Mouse (Mus musculus) brain, embryonic 18.5 days (tissue): Measurements from ENCODE around the gene Rusc2.

Source experiments
- DNase-seq: peaks from one replicate; pipeline ENCODE4 v3.0.0-alpha.2; 2012; ENCODE audit warnings: low read depth, low spot score

The Rusc2 gene

DNA sequence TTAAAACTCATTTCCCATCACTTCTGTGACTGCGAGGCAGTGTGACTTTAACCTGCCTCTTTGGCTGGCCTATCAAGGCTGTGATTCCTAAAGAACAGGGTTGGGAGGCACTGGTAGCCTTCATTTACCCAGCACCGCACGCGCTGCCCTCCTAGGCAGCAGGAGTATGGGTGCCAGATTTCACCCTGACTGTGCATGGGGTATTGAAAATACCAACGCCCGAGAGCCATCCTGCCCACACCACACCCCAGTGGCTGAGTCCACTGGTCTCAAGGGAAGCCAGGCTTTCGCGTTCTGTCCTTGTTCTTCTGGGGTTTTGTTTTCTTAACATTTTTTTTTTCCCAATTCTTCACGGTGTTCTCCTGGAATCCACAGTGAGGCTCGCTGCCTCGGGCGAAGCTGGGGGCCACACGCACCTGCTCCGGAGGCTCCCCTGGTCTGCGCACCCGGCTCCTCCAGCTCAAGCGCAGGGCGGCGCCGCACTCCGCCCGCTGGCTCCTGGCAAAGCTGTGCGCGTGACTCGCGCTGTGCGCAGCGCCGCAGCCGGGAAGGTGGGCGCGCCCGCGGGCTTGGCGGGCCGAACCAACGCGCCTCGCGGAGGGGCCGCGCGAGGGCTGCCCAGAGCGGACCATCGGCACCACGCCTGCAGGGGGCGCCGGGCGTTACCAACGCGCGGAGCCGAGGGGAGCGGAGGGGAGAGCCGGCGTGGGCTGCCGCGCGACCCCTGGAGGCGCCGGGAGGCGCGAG lies at the start of gene Rusc2:
Rusc2 (plus strand) TSS at position 572 of the 747 bp plus-strand sequence.
- peak; percentile 83 for DNase-seq

DNA sequence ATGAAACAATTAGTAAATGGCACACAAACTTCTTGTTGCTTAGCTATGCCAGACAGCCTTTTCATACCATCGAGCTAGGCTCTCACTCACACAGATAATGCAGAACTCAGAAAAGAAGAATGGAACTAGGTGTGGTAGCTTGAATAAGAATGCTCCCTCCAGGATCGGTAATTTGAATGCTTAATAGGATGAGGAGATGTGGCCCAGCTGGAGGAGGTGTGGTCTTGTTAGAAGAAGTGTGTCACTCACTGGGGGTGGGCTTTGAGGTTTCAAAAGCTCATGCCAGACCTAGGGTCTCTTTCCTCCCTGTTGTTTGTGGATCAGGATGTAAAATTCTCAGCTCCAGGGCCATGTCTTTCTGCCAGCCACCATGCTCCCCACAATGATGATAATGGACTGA lies 47.0 kb upstream of the Rusc2 start:
- no peak for DNase-seq

DNA sequence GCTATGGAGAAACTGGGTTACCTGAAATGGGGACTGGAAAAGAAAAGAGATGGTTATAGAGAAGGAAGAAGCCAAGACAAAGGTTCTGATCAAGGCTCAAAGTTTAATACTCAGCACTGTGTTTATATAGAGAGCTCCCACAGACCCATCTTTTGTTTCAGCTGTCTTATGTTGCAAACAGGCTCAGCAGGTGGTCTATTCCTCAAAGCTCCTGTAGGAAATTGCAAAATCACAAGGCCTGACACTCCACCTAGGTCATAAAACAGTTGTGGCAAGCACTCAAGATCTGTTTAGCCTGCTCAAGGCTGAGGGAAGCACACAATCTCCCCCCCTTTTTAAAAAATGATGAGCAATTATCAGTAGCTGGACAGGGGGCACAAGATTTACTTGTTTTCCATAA lies 45.6 kb upstream of the Rusc2 start:
- no peak for DNase-seq

DNA sequence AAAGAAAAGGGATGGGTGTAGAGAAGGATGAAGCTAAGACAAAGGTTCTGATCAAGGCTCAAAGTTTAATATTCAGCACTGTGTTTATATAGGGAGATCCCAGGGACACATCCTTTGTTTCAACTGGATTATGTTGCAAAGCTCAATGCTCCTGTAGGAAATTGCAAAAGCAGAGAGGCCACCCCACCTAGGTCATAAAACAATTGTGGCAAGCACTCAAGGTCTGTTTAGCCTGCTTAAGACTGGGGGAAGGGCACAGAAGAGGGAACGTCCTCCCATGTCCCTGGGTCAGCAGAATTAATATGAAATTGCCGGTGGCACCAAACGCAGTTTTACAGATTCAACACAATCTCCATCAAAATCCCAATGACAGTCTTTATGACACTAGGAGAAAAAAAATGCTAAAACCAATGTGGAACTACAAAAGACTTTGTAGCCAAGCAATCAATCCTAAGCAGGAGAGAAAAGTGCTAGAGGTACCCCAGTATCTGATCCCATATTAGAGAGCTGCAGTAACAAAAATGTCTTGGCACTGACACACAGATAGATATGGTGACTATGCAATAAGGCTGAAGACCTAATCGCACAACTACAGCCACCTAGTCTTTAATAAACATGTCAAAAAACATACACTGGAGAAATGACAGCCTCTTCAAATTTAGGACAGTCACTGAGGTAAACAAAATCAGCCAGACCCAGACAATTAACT lies 41.5 kb upstream of the Rusc2 start:
- no peak for DNase-seq

DNA sequence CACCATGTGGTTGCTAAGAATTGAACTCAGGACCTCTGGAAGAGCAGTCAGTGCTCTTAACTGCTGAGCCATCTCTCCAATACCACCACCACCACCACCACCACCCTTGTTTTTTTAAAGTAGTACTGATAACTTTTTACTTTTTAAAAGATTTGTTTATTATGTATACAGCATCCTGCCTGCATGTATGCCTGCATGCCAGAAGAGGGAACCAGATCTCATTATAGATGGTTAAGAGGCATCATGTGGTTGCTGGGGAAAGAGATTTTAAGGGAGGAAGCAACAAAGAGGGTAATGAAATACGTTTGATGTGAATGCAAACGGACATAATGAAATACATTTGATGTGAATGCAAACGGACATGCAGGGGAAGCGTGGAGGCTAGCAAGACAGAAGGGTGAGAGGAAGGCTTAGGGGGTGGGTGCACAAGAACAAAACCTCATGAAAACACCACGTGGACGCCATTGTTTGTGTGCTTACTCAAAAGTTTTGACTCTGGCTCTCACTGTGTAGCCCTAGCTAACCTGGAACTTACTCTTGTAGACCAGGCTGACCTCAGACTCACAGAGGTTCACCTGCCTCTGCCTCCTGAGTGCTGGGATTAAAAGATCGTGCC lies 40.4 kb upstream of the Rusc2 start:
- DNase-seq, result no peak

DNA sequence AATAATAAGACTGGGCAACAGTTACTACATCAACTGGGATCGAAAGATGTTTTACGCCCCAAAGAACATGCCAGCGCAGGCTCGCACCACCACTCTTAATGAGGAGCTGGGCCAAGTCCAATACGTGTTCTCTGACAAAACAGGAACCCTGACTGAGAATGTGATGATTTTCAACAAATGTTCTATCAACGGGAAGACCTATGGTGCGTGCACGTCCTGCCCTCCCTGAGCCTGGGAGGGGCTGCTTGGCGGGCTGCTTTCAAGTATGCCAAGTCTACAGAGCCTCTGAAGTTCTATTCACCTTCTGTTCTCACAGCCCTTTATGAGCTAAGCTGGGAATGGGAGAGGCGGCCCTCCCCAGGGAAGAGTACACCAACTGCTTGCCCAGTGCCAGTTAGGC lies 39.3 kb upstream of the Rusc2 start:
- DNase-seq, result no peak

DNA sequence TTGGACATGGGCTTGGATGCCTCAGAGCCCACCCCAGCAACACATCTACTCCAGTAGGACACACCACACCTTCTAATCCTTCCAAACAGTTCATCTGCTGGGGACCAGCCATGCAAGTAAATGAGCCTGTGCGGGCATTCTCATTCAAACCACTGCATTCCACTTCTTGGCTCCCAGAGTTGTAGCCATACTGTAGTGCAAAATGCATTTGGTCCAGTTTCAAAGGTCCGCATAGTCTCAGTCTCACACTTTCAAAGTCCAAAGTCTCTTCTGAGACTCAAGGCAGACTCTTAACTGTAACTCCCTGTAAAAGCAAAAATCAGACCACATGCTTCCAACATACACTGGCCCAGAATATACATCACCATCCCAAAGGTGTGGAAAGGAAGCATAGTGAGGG lies 36.8 kb upstream of the Rusc2 start:
- no peak for DNase-seq

DNA sequence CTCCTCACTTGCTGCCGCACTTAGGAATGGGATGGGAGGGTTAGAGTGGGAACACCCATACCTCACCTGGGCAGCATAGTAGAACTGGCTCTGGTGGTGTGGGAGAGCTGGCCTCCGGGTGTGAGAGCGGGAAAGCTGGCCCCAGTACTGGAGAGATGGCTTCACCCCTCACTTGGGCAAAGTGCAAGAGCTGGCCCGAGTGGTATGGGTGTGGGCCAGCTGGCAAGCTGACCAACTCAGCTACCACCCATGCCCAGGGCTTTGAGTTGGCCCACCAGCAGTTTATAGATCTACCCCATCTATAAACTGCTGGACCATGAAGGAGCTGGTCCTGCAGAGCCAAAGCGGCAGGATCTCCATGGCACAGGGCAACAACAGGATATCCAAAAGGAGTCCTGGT lies 32.6 kb upstream of the Rusc2 start:
- DNase-seq, result no peak

DNA sequence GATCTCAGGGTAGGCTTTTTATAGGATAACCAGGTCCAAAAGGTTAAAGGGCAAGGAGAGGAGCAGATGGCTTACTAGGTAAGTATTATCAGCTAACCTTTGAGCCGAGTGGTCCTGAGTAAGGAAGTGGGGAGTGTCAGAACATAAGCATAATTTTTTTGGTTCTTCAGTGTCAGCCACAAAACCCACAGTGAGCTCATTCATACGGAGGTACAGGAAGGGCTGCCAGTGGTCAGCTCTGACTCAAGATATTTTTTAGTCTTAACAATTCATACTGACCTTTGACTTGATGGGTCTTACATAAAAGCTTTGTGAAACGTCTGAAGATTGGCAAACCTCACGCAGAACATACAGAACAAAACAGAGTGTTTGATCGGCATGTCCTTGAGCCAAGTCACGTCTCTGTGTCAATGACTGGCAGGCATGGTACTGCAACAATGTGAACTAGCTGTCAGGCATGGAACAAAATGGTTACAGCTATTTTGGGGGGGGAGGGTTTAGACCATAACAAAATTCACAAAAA lies 31.7 kb upstream of the Rusc2 start:
- DNase-seq, result no peak

DNA sequence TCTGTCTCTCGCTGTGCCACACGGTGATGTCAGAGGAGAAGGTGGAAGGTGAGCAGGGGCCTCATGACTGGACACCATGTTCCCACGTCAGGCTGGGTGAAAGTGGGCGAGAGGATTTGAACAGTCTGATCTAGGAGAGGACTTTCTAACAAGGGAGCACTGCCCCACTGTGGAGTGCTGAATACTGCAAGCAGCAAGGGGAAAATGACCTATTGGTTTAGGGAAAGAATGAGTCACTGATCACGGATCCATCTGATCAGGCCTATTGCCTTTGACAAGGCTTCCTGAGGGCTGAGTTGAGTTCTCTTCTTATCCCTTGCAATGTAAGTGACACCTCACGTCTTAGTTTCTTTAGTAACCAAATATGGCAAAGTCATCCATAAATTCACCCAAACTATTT lies 28.1 kb upstream of the Rusc2 start:
- no peak for DNase-seq

DNA sequence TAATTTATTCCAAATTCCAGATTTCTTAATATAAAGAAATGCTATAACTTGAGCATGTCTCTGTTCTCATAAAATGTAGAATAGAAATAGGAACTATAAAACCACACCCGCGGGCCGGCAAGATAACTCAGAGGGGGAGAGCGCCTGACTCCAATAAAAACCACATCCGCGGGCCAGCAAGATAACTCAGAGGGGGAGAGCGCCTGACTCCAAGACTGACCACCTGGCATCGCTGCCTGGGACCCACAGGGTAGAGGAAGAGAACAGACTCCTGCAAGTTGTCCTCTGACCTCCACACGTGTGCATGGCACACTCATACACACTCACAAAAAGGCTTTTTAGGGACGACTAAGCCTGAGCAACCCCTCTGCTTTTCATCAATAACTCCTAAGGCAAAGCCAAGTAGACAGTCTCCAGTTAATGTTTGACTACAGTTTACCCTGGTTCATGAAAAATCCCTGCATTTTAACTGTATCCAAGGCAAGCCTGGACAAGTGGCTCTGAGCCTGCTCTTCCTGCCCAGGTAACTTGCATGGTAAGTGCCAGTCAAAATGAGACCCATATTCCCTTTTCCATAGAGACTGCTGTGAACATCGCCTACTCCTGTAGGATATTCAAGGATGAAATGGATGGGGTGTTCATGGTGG lies 16.7 kb upstream of the Rusc2 start:
- no peak for DNase-seq

DNA sequence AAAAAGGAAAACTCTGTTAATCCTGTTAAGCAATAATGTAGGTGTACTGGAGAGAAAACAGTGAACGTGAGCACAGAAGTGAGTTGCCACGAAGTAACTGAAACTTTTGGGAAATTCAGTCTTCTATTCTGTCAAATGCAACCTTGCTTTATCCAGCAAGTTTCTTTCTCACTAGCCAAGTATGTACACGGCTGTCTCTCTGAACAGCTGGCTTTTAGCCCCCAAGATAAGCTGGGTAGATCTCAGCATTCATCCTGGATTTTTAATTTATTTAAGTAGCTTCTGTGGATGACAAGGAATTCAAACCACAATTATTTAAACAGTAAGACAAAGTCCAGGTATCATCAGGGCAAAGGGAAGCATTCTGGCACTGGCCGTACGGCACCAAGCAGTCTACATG lies 14.5 kb upstream of the Rusc2 start:
- DNase-seq, result no peak

DNA sequence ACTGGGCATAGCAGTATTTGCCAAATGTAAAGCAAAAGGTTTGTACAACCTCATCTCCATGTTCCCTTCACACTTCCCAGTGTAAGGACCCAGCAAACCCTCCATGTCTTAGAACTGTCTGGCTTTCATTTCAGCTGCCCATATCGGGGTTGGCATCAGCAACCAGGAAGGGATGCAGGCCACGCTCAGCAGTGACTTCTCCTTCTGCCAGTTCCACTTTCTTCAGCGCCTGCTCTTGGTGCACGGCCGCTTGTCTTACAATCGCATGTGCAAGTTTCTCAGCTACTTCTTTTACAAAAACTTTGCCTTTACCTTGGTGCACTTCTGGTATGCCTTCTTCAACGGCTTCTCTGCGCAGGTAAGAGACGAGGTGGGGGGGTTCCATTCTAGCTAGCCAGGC lies 14.0 kb upstream of the Rusc2 start:
- no peak for DNase-seq

DNA sequence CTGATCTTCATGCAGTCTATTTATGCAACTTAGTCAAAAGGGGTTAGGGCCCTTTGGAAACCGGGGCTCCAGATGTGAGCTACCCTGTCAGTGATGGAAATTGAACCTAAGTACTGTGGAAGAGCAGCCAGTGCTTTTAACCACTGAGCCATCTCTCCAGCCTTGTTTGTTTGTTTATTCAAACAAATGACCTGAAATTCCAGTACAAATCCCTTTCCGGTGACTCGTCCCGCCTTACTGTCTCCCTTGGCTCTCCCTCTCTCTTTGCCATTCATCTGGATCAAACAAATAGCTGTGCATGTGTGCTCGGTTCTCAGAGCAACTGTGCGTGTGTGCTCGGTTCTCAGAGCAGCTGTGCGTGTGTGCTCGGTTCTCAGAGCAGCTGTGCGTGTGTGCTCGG lies 10.4 kb upstream of the Rusc2 start:
- DNase-seq, result no peak

DNA sequence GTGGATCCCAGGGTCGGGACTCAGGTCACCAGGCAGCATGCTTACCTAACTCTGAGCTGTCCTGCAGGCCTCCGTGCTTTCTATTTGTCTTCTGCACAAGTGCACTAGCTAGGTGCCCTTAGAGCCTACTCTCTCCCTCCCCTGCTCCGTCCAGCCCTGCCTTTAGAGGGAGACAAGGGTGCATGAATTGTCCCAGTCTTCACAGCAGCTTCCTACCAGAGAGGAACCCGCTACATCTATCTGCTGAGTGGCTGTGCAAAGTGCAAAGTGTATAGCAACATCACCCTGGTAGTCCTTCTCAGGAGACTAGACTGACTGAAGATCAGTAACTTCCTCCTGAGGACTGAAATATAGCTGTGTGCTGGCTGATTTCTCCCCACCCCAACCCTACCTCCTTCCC lies 9.6 kb upstream of the Rusc2 start:
- no peak for DNase-seq

DNA sequence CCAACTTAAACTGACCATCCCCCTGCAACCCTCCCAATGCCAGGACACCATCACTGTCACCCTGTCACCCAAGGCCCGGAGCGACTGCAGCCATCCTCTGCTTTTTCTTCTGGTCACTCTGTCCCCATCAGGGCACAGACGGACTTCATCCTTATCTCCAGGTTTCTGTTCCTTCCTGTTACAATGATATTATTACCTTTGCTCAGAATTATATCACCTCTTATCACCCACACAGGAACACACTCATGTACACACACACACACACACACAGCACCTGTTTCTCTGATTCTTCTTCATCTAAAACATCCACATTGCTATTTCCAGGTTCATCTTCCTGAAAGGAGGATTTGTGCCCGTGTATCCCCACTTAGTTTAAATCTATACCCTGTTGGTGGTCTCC lies 7.5 kb upstream of the Rusc2 start:
- no peak for DNase-seq

DNA sequence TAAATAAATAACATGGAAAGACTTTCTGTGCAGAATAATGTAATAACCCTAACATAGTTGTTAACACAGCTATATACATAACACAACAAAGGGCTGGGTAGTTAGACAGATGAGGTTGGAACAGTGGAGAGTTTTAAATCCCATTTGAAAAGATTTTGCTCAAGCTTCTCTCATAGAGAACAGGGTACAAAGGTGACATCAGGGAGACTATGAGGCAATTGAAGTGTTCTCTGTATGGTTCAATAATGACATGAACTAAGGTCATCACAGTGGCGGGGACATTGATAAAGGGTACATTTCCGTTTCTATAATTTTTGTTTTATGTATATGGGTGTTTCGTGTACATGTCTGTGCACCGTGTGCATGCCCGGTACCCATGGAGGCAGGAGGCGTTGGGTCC lies 2.2 kb upstream of the Rusc2 start:
- DNase-seq, result no peak

DNA sequence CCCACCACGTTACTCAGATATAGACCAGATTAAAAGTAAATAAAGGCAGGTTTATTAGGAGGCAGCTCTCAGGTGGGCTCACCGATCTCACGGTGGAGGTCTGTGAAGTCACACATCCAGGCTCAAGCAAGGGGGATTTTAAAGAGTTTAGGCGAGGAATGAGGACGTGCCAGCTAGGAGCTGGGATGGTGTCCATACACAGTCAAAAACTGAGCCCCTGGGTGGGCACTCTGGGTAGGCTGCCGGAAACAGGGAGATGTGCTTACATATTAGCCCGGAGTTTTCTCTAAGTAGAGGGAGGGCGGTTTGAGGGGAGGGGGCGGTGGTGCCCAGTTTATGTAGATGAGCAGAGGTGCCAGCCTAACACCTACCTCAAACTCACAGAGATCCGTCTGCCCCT lies 828 bp upstream of the Rusc2 start:
- DNase-seq, result no peak

DNA sequence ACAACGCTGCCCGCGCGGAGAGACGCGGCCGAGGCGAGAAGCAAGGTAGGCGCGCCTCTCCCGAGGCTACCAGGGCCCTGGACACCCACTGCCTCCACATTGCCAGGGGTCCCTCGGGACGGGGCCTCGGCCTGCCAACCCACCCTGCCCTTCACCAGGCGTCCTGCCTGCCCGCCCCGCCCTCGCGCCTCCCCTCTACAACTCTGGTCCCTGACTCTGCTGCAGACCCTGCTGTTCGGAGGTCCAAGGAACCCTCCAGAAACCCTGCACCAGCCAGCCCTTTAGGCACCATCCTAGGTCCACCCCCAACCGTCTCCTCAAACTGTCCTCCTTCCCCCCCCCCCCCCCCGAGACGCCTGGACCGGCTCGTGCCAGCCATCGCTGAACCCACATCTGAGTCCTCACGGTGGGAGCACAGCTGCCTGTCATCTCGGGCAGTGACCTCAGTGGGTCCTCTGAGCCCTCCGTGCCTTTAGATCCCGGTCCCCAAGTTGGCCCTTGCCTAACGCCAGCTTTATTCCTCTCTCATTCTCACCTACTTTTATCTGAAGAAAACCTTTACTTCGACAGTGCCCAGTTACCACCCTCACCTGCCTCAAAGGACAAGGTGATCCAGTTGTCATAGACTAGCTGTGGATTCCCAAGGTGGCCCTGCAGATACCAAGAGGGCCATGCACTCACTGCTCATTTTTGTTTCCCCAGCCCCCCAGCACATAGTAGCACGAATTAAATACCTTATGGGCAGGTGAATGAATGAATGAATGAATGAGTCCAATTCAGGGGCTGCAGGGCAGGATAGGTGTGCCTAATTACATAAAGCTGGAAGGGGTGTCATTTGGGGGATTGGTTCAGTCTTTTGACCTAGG lies 609 bp downstream of the Rusc2 start:
- no peak for DNase-seq

DNA sequence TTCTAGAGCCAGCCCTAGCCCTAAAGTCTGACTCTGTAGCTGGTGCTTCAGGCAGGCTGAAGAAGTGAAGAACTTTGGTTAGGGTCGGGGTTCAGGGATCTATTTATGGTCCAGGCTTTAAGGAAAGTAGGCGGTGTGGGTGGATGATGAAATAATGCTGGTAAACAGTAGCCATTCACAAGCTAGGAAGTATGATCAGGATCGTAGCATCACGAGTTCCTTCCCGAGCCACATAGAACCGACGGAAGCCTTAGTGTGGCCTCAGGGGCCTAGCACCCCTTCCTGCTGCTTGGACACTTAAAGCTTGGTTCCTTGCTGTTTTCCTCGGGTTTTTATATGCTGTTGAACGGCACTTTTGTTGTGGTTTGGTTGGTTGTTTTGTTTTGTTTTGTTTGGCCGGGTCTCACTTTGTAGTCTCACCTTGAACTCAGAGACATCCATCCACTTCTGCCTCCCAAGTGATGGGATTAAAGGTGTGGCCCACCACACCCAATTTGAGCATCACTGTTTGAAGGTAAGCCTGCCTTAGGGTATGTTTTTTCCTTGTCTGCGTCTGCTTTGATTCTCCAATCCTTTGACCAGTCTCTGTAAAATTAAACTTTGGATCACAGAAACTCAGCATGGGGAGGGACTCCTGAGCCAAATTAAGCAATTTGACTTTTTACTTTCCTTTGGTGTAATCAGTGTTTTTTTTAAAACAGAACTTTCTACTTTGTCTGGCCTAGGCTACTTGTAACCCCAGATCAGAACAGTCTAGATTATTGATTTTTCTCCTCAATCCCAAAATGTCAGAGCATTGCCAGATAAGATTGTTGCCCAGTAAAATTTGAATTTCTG lies 1.7 kb downstream of the Rusc2 start:
- DNase-seq, result no peak

DNA sequence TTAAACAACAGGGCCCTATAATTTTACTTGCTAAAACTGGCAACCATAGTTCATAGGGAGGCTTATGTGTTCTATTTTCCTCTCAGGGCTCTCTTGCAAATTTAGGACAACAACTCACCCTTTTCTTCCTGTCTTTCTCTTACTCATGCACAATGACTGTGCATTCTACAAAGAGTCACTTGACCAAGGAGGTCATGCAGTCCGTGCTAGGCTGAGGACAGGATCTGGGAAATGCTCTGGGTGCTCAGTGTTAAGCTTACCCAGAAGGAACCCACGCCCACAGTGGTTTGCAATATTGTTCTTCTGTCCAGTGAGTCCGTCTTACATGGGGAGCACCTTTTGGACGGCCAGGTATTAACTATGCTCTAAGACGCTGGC lies 2.3 kb downstream of the Rusc2 start:
- DNase-seq, result no peak
